Mouse (Mus musculus) G1E (cell line): ENCODE measurements around the gene Primpol. TPM values are rescaled to one million over a fixed set of nuclear protein-coding genes. Genes with fewer than 3 reads are reported as not detected.

ENCODE experiments used
- ATAC-seq: 2 replicates; pipeline ENCODE4 v1.8.0; 2016; ENCODE audit warnings: mild to moderate bottlenecking; ENCODE audit not compliant: insufficient number of reproducible peaks, poor library complexity, low FRiP score, severe bottlenecking; ENCODE audit errors: extremely low read depth
- DNase-seq: peaks from one replicate; pipeline ENCODE4 v3.0.0; 2012; ENCODE audit warnings: low spot score
- H3K27me3 ChIP-seq: 2 replicates; pipeline ENCODE4 v1.6.1; 2012; ENCODE audit warnings: mild to moderate bottlenecking, low read length, inconsistent platforms; ENCODE audit not compliant: insufficient read depth
- H3K36me3 ChIP-seq: replicated peaks from 2 replicates; pipeline ENCODE3; 2012; ENCODE audit warnings: mild to moderate bottlenecking, inconsistent platforms
- H3K4me1 ChIP-seq: 2 replicates; pipeline ENCODE4 v1.6.1; 2012; ENCODE audit warnings: low read depth, low read length, inconsistent platforms, mixed read lengths; ENCODE audit not compliant: insufficient read depth
- H3K4me3 ChIP-seq: 2 replicates; pipeline ENCODE4 v1.5.1; 2012; ENCODE audit warnings: low read depth, mild to moderate bottlenecking, inconsistent platforms, low read length, moderate library complexity, mixed read lengths
- H3K9me3 ChIP-seq: replicated peaks from 2 replicates; pipeline ENCODE4 v1.6.1; 2012; ENCODE audit warnings: inconsistent platforms
- CTCF ChIP-seq: IDR thresholded peaks from 2 replicates; pipeline ENCODE4 v1.5.1; 2012; ENCODE audit warnings: low read depth, low read length, inconsistent platforms, mixed read lengths
- GATA1 ChIP-seq: IDR thresholded peaks from 2 replicates; pipeline ENCODE4 v1.6.1; 2012; ENCODE audit warnings: borderline replicate concordance, low read length, inconsistent platforms, mixed read lengths
- GATA2 ChIP-seq: IDR thresholded peaks from 2 replicates; pipeline ENCODE4 v1.6.1; 2012; ENCODE audit warnings: low read depth, low read length, inconsistent platforms, borderline replicate concordance
- POLR2AphosphoS5 ChIP-seq: IDR thresholded peaks from 2 replicates; pipeline ENCODE4 v1.6.1; 2012; ENCODE audit warnings: low read depth, low read length, inconsistent platforms; ENCODE audit not compliant: insufficient replicate concordance
- TAL1 ChIP-seq: conservative IDR thresholded peaks from 2 replicates; pipeline ENCODE4 v1.6.1; 2012; ENCODE audit warnings: low read depth, low read length, inconsistent platforms, mixed read lengths
- polyA plus RNA-seq: library from polyadenylated mRNA; stranded (reverse); fragments of >175 nt; gene quantifications from 2 replicates; pipeline ENCODE4 v1.2.3, GENCODE M21; 2012
- total RNA-seq, 2 experiments: library from RNA; stranded (forward) in 1 of 2; stranded (reverse) in 1 of 2; fragments of 200-1000 nt in 1 of 2; fragments of >200 nt in 1 of 2; fragmentation: Nextera tagmentation in 1 of 2; gene quantifications; 2 replicates each; pipeline ENCODE4 v1.2.3; 2014 to 2017

Gene Primpol
- total and polyA plus RNA-seq, 3 experiments: 5.3 to 137 (median 39.6) TPM

DNA sequence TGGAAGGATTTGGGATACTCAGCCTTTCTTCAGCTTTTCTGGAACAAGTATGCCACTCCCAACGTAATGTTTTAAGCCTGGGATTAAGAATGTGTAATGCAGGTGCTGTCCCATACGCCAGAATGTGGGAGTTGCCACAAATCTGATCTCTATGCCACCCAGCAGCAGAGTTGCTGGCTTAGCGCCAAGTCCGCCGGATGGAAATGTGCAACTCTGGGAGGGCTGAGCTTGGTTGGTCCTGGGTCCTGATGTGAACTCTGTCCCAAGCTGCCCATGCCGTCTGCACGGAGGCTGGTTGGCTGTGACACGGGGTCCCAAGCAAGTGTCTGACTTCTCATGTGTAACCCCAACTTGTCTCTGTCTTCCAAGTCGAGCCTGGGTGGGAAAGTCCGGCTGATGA, 90.2 kb downstream of the Primpol start:
- Histone ChIP-seq H3K4me1 (peaks cover 18% of the 10 kb centered on the region), H3K4me3 (no peak overlapping the region), H3K9me3 (no peaks in the 10 kb centered on the region), H3K27me3 (no peaks in the 10 kb centered on the region), H3K36me3 (peaks cover 99% of the 10 kb centered on the region)
- DNase-seq: no peak
- no peak for TF ChIP-seq GATA1
- no peak for TF ChIP-seq POLR2AphosphoS5
- TF ChIP-seq CTCF: no peak
- no peak for TF ChIP-seq TAL1
- TF ChIP-seq GATA2: no peak
- no peak for ATAC-seq

DNA sequence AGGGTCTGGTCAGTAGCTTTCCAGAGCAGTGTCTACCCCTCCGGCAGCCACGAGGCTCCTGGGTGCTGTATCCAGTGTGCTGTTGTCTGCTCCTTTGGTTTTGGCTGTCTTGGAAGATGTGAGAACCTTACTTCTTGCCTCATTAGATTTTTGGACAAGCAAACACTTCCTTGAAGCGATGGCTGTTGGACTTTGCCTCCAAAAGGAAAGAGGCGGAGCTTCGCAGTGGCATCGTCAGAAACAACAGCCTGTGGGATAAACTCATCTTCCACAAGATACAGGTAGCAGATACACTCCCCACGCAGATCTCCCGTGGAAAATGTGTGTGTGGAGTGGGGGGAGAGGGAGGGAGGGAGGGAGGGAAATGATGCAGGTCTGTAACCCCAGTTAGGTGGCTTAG, 90.9 kb downstream of the Primpol start:
- ATAC-seq: no peak
- Histone ChIP-seq H3K27me3 (no peaks in the 10 kb centered on the region), H3K4me3 (no peak overlapping the region), H3K4me1 (peaks cover 18% of the 10 kb centered on the region), H3K36me3 (peaks cover 99% of the 10 kb centered on the region), H3K9me3 (no peaks in the 10 kb centered on the region)
- DNase-seq: no peak
- TF ChIP-seq GATA2: no peak
- no peak for TF ChIP-seq TAL1
- no peak for TF ChIP-seq GATA1
- TF ChIP-seq CTCF: no peak
- TF ChIP-seq POLR2AphosphoS5: no peak

Other genes with a start within 250 kb of the Primpol start
- 143 and 149 TPM in 2 replicates for gene Acsl1, start 146.2 kb downstream of the Primpol start, total RNA-seq (2014; fragmentation: Nextera tagmentation)
- 48.6 and 55.0 TPM in 2 replicates for gene Acsl1, start 146.2 kb downstream of the Primpol start, total RNA-seq (2017)
- 19.4 and 27.0 TPM in 2 replicates for gene Acsl1, start 146.2 kb downstream of the Primpol start, polyA plus RNA-seq
- gene Cenpu, start 65.2 kb downstream of the Primpol start, total RNA-seq (2014; fragmentation: Nextera tagmentation): 59.2 and 73.6 TPM in 2 replicates
- gene Cenpu, start 65.2 kb downstream of the Primpol start, total RNA-seq (2017): 72.1 and 94.1 TPM in 2 replicates
- gene Cenpu, start 65.2 kb downstream of the Primpol start, polyA plus RNA-seq: 16.4 and 18.3 TPM in 2 replicates
- gene Casp3, start 79 bp upstream of the Primpol start, total RNA-seq (2014; fragmentation: Nextera tagmentation): 101 and 102 TPM in 2 replicates
- gene Casp3, start 79 bp upstream of the Primpol start, total RNA-seq (2017): 364 and 390 TPM in 2 replicates
- gene Casp3, start 79 bp upstream of the Primpol start, polyA plus RNA-seq: 23.9 and 38.8 TPM in 2 replicates
- 106 and 111 TPM in 2 replicates for gene Irf2, start 122.5 kb upstream of the Primpol start, total RNA-seq (2014; fragmentation: Nextera tagmentation)
- 8.8 and 13.4 TPM in 2 replicates for gene Irf2, start 122.5 kb upstream of the Primpol start, total RNA-seq (2017)
- gene Irf2, start 122.5 kb upstream of the Primpol start, polyA plus RNA-seq: 13.4 and 16.3 TPM in 2 replicates